Mouse (Mus musculus) CD8-positive naive resting alpha-beta T cell, adult 2 months (primary cell): ENCODE results near the gene Vmn1r227.

ENCODE experiments used
- DNase-seq, 2 experiments: peaks; one replicate each; pipeline ENCODE4 v3.0.0; 2022; ENCODE audit warnings: low read depth in 2 of 2, low spot score in 2 of 2

Vmn1r227 gene

GRCm38 (mm10) chr17:20729543-20729942 lies at the start of gene Vmn1r227:
Gene Vmn1r227 (plus strand): TSS chr17:20729843.
- no peak for DNase-seq

GRCm38 (mm10) chr17:20682543-20682942 lies 47.1 kb upstream of the Vmn1r227 start, which contains the start of gene Vmn1r226:
Gene Vmn1r226 (plus strand): TSS chr17:20682843.
- DNase-seq, result no peak

GRCm38 (mm10) chr17:20786057-20786456 lies 56.4 kb downstream of the Vmn1r227 start, which contains the start of gene Vmn1r228:
Gene Vmn1r228 (minus strand): TSS chr17:20786157.
- DNase-seq, result no peak
